Mouse (Mus musculus) limb, embryonic 11.5 days (tissue): ENCODE results near the gene Cpsf4l. TPM values are rescaled to one million over a fixed set of nuclear protein-coding genes. Genes with fewer than 3 reads are reported as not detected.

Source experiments
- ATAC-seq: fragments of 200-750 bp; cut with Nextera tagmentation; 2 replicates; pipeline ENCODE4 v1.8.0; 2017; ENCODE audit warnings: low read depth; ENCODE audit not compliant: insufficient number of reproducible peaks, low FRiP score, low TSS enrichment
- DNase-seq: peaks from one replicate; pipeline ENCODE4 v3.0.0-alpha.2; 2015; ENCODE audit warnings: low spot score
- H3K27ac ChIP-seq: fragments of 300-500 bp; sonication (generic); replicated peaks from 2 replicates; pipeline ENCODE4 v1.5.1; 2014; ENCODE audit warnings: low read depth, mild to moderate bottlenecking, low read length
- H3K27me3 ChIP-seq: fragments of 300-500 bp; sonication (generic); 2 replicates; pipeline ENCODE4 v1.6.1; 2014; ENCODE audit warnings: mild to moderate bottlenecking, low read length, mixed read lengths; ENCODE audit not compliant: control insufficient read depth, insufficient read depth
- H3K36me3 ChIP-seq: fragments of 300-500 bp; sonication (generic); 2 replicates; pipeline ENCODE4 v1.6.1; 2014; ENCODE audit warnings: mild to moderate bottlenecking, low read length, moderate library complexity, mixed read lengths; ENCODE audit not compliant: control insufficient read depth, insufficient read depth
- H3K4me1 ChIP-seq: fragments of 300-500 bp; sonication (generic); 2 replicates; pipeline ENCODE4 v1.6.1; 2014; ENCODE audit warnings: low read length, mixed read lengths; ENCODE audit not compliant: control insufficient read depth, insufficient read depth
- H3K4me2 ChIP-seq: fragments of 300-500 bp; sonication (generic); 2 replicates; pipeline ENCODE4 v1.6.1; 2014; ENCODE audit warnings: low read depth, mild to moderate bottlenecking, moderate library complexity; ENCODE audit not compliant: severe bottlenecking
- H3K4me3 ChIP-seq: fragments of 300-500 bp; sonication (generic); 2 replicates; pipeline ENCODE4 v1.5.1; 2014; ENCODE audit warnings: low read depth, low read length
- H3K9ac ChIP-seq: fragments of 300-500 bp; sonication (generic); 2 replicates; pipeline ENCODE4 v1.6.1; 2014; ENCODE audit warnings: mild to moderate bottlenecking, low read length
- H3K9me3 ChIP-seq: fragments of 300-500 bp; sonication (generic); 2 replicates; pipeline ENCODE4 v1.6.1; 2016; ENCODE audit warnings: low read length; ENCODE audit not compliant: control insufficient read depth
- WGBS: fragments of 180-500 bp; shearing (Covaris S2); extraction: QIAGEN DNeasy Blood & Tissue Kit; methylation state at CpG from one replicate; pipeline ENCODE4 v1.1.7; 2014; 5-methylcytosine and 5-hydroxymethylcytosine counted together
- polyA plus RNA-seq: library from polyadenylated mRNA; unstranded; fragments of >200 nt; fragmentation: Nextera tagmentation; extraction: Ambion mirVana; gene quantifications from 2 replicates; pipeline ENCODE4 v1.2.1, GENCODE M21; 2014

The Cpsf4l gene
- polyA plus RNA-seq, 1 experiment from 2014 or later = 0.51 TPM

DNA sequence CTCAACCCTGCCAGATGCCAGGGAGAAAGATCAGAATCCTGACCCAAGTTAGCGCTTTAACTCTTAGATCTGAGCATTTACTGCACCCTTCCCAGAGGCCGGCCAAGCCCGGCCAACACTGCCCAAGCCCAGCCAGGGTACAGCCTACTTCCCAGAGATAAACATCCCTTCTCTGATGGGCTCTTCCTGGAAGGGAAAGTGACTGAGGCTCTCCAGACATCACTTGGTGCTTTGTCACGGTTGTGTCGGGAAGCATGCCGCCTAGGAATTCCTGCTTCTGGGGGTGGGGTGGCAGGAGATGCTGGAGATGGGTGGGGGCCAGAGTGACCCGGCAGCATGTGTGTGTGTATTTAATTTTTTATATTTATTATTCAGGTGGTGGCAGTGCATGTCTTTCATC is 30.3 kb upstream of the Cpsf4l start:
- peaks cover 16% of the 10 kb centered on the region for H3K4me1 ChIP-seq

DNA sequence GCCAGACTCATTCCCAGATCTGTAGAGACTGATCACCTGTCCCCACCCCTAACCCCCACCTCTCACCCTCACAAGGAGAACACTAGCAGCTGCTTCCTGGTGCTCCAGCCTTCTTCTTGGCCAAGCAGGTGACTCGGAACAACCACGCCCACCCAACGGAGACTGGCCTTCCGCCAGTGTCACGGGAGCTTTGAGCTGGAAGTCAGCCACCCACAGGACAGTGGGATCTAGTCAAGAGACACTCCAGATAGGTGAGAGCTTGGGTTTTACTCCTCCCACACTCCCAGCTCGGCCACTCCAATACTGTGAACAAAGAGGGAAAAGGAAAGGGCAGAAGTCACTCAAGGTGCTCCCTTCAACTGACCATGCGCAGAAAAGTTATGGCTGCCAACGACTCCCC is 29.4 kb upstream of the Cpsf4l start:
- ATAC-seq (no peak), DNase-seq (no peak)
- WGBS = 86% methylated on average over 8 of the region's 8 CpGs
- no peak overlapping the region for H3K27ac ChIP-seq
- no peaks in the 10 kb centered on the region for H3K27me3 ChIP-seq
- H3K36me3 ChIP-seq = peaks cover 9% of the 10 kb centered on the region; the same call in 1 of the 2 replicates
- H3K4me3 ChIP-seq = no peak overlapping the region
- H3K9me3 ChIP-seq = peaks cover 4% of the 10 kb centered on the region; the same call in 1 of the 2 replicates
- peaks cover 19% of the 10 kb centered on the region for H3K4me1 ChIP-seq
- H3K4me2 ChIP-seq = no peak overlapping the region
- no peak overlapping the region for H3K9ac ChIP-seq

More for the DNA sequence above, 30.3 kb upstream of the Cpsf4l start:
- Histone ChIP-seq H3K4me2 (no peak overlapping the region), H3K9me3 (peaks cover 4% of the 10 kb centered on the region; the same call in 1 of the 2 replicates), H3K27me3 (no peaks in the 10 kb centered on the region), H3K4me3 (no peak overlapping the region), H3K36me3 (peaks cover 12% of the 10 kb centered on the region; the same call in 1 of the 2 replicates), H3K27ac (no peak overlapping the region), H3K9ac (no peak overlapping the region)
- DNase-seq (no peak), ATAC-seq (no peak)
- 70% methylated on average over 7 of the region's 7 CpGs for WGBS

DNA sequence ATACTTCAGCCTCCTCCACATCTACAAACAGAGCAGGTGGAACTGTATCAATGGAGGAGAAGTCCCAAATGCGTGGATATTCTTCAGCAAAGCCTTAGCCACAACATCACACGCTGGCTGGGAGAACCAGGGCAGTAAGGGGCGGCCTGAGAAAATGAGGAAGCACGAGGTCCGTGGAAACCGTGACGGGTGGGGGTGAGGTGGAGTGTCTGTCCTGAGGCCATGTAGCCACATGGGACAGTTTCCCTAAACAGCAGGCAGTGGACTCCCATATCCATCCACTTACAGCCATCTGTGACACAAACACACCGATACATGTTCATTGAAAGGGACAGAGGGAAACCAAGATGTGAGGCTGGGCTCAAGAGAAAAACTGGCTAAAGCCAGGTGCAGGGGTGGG is 28.1 kb upstream of the Cpsf4l start:
- Histone ChIP-seq H3K36me3 (peaks cover under 1% of the 10 kb centered on the region; the same call in 1 of the 2 replicates), H3K9me3 (no peaks in the 10 kb centered on the region), H3K27ac (no peak overlapping the region), H3K4me1 (peaks cover 19% of the 10 kb centered on the region), H3K4me3 (no peak overlapping the region), H3K27me3 (no peaks in the 10 kb centered on the region), H3K4me2 (no peak overlapping the region), H3K9ac (no peak overlapping the region)
- DNase-seq = no peak
- WGBS = 92% methylated on average over 8 of the region's 8 CpGs
- no peak for ATAC-seq

DNA sequence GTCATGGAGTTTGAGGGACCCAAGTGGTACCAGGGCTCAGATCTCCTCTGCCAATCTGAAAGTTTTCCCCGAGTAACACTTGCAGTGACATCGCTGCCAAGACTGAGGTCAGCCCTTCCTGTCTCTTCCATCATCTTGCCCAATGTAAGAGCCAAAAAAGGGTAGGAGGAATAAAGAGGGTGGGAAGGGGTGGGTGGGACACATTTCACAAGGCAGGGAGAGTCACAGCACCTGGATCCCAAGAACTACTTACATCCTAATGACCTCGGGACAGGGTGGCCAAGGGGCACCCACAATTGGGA is 27.7 kb upstream of the Cpsf4l start:
- Histone ChIP-seq H3K4me3 (no peak overlapping the region), H3K36me3 (no peaks in the 10 kb centered on the region), H3K4me2 (no peak overlapping the region), H3K27ac (no peak overlapping the region), H3K9me3 (no peaks in the 10 kb centered on the region), H3K27me3 (no peaks in the 10 kb centered on the region), H3K4me1 (peaks cover 19% of the 10 kb centered on the region), H3K9ac (no peak overlapping the region)
- DNase-seq (no peak), ATAC-seq (no peak)
- WGBS = 88% methylated on average over 3 of the region's 3 CpGs

DNA sequence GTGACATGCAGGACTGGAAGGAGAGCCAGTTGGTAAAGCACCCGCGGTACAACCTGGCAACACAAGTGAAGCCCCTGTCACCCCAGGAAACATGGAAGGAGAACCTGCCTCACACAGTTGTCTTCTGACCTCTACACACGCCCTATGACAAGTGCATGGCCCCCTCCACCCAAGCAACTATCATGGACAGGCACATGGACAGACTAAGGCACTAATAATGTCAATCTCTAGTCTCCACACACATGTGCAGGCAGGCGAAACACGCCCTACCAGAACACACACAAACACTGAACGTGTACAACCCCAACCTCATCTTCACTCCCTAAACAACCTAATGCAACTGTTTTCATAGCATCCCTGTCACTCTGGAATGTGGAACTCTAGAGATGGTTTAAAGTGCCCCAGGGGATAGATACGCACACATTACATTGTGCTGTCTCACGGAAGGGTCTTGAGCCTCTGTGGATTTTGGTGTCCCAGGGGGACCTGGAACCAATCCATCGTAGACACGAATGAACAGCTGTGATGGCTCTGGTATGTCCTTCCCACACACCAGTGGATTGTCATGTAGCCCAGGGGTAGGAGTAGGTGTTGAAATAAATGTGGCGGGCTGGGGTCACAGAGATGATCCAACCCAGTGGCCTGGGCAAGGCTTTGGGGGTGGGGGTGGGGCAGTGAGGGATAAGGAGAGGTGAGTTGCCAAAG is 27.2 kb upstream of the Cpsf4l start:
- ATAC-seq (no peak), DNase-seq (no peak)
- 88% methylated on average over 11 of the region's 11 CpGs for whole genome bisulfite sequencing
- Histone ChIP-seq H3K9me3 (no peaks in the 10 kb centered on the region), H3K27me3 (no peaks in the 10 kb centered on the region), H3K9ac (no peak overlapping the region), H3K4me2 (no peak overlapping the region), H3K27ac (no peak overlapping the region), H3K36me3 (no peaks in the 10 kb centered on the region; the same call in 1 of the 2 replicates), H3K4me3 (no peak overlapping the region), H3K4me1 (peaks cover 19% of the 10 kb centered on the region)

DNA sequence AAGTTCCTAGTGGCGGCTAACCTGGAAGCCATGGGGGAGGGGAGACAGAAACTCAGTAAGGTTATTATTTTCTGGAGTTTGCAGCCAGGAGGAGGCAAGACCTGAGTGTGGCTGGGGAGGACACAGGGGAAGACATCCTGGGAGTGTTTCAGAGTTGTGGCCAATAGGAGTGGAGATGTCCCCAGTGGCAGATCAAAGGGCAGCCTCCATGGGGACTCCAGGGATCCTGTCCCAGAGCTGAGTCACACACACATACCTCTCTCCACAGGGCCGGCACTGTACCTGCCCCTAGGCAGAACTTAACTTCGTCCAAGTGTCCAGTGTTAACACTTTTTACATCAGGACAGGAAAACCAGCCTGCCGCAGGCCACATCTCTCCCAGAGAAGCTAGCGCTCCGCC is 25.3 kb upstream of the Cpsf4l start:
- peaks cover 25% of the 10 kb centered on the region for H3K4me1 ChIP-seq
- no peak overlapping the region for H3K9ac ChIP-seq
- H3K4me3 ChIP-seq = no peak overlapping the region
- H3K9me3 ChIP-seq = no peaks in the 10 kb centered on the region
- no peak for DNase-seq
- no peak for ATAC-seq
- no peaks in the 10 kb centered on the region for H3K27me3 ChIP-seq
- 67% methylated on average over 6 of the region's 6 CpGs for WGBS
- H3K4me2 ChIP-seq = no peak overlapping the region
- H3K36me3 ChIP-seq = no peaks in the 10 kb centered on the region; the same call in 1 of the 2 replicates
- no peak overlapping the region for H3K27ac ChIP-seq

DNA sequence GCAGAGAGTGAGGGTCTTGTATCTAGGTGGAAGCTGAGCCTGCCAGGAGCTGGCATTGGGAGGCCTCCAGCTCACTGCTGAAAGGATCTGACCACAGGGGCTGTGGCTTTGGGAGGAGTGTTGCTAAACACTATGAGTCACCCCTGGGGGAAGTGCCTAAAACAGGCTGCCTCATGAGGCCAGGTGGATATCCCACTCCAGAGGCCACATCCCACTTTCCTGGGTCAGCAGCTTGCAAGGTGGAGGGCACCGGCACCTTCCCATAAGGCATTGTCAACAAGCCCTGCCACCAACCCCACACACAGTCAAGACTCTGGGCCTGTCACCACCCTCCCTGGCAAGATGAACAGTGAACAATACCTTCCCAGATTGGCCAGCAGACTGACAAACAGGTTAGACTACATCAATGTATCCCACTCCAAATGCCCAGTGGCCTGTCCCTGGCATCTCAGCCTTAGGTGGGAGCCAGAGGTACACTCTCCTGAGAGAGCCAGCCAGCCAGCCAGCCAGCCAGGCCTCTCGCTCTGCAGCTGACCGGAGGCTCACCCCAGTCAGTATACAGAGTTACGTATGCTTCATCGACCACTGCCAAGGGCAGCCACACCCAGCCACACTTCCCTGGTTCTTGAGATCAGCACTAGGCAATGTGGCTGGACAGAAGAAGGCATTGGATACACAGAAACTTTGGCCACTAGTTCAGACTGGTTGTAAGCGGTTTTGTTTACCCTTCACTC is 24.0 kb upstream of the Cpsf4l start:
- Histone ChIP-seq H3K36me3 (peaks cover 2% of the 10 kb centered on the region; the same call in 1 of the 2 replicates), H3K27me3 (no peaks in the 10 kb centered on the region)

DNA sequence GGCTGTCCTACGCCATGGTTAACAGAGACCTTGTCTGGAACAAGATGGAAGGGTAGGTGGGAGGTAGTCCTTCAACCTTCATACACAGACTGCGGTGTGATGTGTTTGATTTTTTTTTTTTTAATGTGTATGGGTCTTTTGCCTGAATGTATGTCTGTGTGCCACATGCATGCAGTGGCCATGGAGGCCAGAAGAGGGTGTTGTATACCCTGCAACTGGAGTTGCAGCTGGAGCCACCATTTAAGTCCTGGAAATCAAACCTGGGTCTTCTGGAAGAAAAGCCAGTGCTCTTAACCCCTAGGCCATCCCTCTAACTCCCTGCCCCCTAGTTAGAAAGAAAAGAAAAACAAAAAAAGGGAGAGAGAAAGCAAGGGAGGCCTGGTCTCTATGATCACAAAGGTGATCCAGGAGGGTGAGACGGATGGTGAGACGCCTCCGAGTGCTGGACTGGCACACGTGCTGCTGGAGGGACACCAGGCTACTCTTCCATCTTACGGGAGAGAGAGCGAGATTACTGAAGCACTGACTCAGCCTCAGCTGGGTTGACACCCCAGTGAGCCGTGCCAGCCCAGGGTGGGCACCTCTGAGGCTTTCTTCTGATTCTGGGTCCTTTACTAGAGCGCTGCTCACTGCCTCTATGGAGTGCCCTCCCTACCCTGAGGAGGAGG is 22.3 kb upstream of the Cpsf4l start:
- H3K9ac ChIP-seq = no peak overlapping the region
- H3K4me1 ChIP-seq = peaks cover 34% of the 10 kb centered on the region
- H3K36me3 ChIP-seq = peaks cover 14% of the 10 kb centered on the region
- H3K27ac ChIP-seq = no peak overlapping the region
- no peak for DNase-seq
- no peak overlapping the region for H3K4me2 ChIP-seq
- WGBS = 91% methylated on average over 10 of the region's 10 CpGs
- no peak overlapping the region for H3K4me3 ChIP-seq
- no peaks in the 10 kb centered on the region for H3K9me3 ChIP-seq
- no peaks in the 10 kb centered on the region for H3K27me3 ChIP-seq
- no peak for ATAC-seq

More for the DNA sequence above, 24.0 kb upstream of the Cpsf4l start:
- Histone ChIP-seq H3K27ac (no peak overlapping the region), H3K9me3 (no peaks in the 10 kb centered on the region), H3K9ac (no peak overlapping the region), H3K4me1 (peaks cover 18% of the 10 kb centered on the region), H3K4me3 (no peak overlapping the region), H3K4me2 (no peak overlapping the region)
- ATAC-seq (no peak), DNase-seq (no peak)
- WGBS = 83% methylated on average over 6 of the region's 6 CpGs
